In the genomic region with DNA sequence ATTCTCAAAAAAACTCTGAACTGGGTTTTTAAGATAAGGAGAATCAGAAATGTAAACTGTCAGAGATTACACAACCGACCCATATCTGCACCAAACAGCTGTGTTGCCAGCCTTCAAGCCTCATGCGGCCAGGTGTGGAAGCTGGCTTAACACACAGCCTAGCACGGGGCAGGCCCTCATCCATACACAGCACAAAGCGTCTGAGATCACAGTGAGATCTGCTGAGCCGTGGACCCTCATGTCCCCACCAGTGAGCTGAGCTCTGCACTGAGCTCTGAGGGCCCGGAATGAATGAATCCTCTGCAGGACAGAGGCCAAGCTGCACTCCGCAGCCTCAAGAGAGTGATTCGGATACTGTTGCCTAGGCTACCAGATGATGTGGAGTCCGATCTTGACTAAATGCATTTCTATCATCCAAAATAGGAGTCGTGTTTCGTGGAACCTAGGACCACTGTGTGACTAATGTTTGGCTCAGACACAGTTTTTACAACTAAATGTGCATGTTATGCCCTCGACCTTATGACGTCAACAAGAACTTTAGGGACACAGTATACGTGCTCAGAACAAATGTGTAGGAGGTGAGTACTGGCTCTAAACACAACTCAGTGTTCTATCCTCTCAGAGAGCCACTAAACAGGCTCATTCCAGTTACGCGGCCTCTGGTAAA, we compare ENCODE assay signal across 8 mouse cellular contexts. TPM values are rescaled to one million over a fixed set of nuclear protein-coding genes. Genes with fewer than 3 reads are reported as not detected.
DNase-seq lines count a peak whose midpoint lies in the region; ATAC-seq and TF ChIP-seq lines count a peak whose summit lies in the region.
"Had no signal": no experiment of that assay in that cellular context is flagged by ENCODE, and none has a peak within 500 bp of the region (broad histone marks: within the 10 kb centered on the region; RNA-seq: fewer than 3 reads in every experiment).

No protein-coding gene starts in this region.

- DNase-seq in right cerebral cortex, adult 18-20 months = peak; percentile 35
- DNase-seq in right cerebral cortex, postnatal 4 days = no peak
- DNase-seq in hindbrain, embryonic 11.5 days (ENCODE audit: low spot score) = no peak
- DNase-seq in liver, embryonic 14.5 days (ENCODE audit: low read depth in 3 of 3, low spot score in 3 of 3) = peak; percentile 39 to 55 (median 49)
- DNase-seq in thymus, postnatal 4 days = peak; percentile 55
- no peak for DNase-seq in urinary bladder, postnatal 10 days (ENCODE audit: low spot score)
- DNase-seq in heart, adult 11 months = no peak
- DNase-seq: heart, postnatal 10 days had no signal

- H3K9ac ChIP-seq in hindbrain, embryonic 11.5 days (ENCODE audit: low read depth, low read length) = no peak overlapping the region
- H3K9ac ChIP-seq in liver, embryonic 14.5 days (replicated peaks) = no peak overlapping the region

- peak overlapping the region; percentile 42 for H3K27ac ChIP-seq in hindbrain, embryonic 11.5 days (ENCODE audit: low read depth, low read length)
- peak overlapping the region; percentile 29; the same call in 1 of the 2 replicates for H3K27ac ChIP-seq in liver, embryonic 14.5 days

- 70% methylated on average over 16 of the region's 16 CpGs for WGBS in hindbrain, embryonic 11.5 days
- whole genome bisulfite sequencing in liver, embryonic 14.5 days (ENCODE audit: insufficient replicate concordance) = 50% methylated on average over 16 of the region's 16 CpGs

- H3K4me2 ChIP-seq in hindbrain, embryonic 11.5 days (replicated peaks; ENCODE audit: low read depth, low read length) = no peak overlapping the region
- no peak overlapping the region for H3K4me2 ChIP-seq in liver, embryonic 14.5 days (ENCODE audit: low read depth)

- no peaks in the 10 kb centered on the region for H3K9me3 ChIP-seq in hindbrain, embryonic 11.5 days (ENCODE audit: control insufficient read depth, low read length)
- no peaks in the 10 kb centered on the region for H3K9me3 ChIP-seq in liver, embryonic 14.5 days (ENCODE audit: control insufficient read depth, low read length)

- no peaks in the 10 kb centered on the region for H3K36me3 ChIP-seq in hindbrain, embryonic 11.5 days (ENCODE audit: control insufficient read depth, insufficient read depth, low read length)
- H3K36me3 ChIP-seq in liver, embryonic 14.5 days (replicated peaks; ENCODE audit: control insufficient read depth, insufficient read depth, low read depth) = no peaks in the 10 kb centered on the region

- peaks cover 6% of the 10 kb centered on the region; the same call in 1 of the 2 replicates for H3K4me1 ChIP-seq in hindbrain, embryonic 11.5 days (replicated peaks; ENCODE audit: control insufficient read depth, insufficient read depth, low read length)
- peaks cover 10 to 18% of the 10 kb centered on the region in 2 experiments for H3K4me1 ChIP-seq in liver, embryonic 14.5 days (replicated peaks; ENCODE audit: control insufficient read depth in 2 of 2, insufficient read depth in 2 of 2, low read length in 1 of 2)

- H3K27me3 ChIP-seq in hindbrain, embryonic 11.5 days (ENCODE audit: control insufficient read depth, insufficient read depth, low read length) = no peaks in the 10 kb centered on the region
- H3K27me3 ChIP-seq in liver, embryonic 14.5 days (ENCODE audit: control insufficient read depth, insufficient read depth, low read length) = no peaks in the 10 kb centered on the region

- TF ChIP-seq CTCF in liver, embryonic 14.5 days (IDR thresholded peaks at IDR 0.05; ENCODE audit: low read depth) = no peak

- peak; percentile 84 for TF ChIP-seq EP300 in liver, embryonic 14.5 days (IDR thresholded peaks at IDR 0.05; ENCODE audit: low read depth)

- no peak for ATAC-seq in hindbrain, embryonic 11.5 days (ENCODE audit: low FRiP score)
- ATAC-seq in liver, embryonic 14.5 days (ENCODE audit: insufficient read depth) = peak; percentile 81

- H3K4me3 ChIP-seq in hindbrain, embryonic 11.5 days (ENCODE audit: low read depth, low read length) = no peak overlapping the region
- no peak overlapping the region for H3K4me3 ChIP-seq in liver, embryonic 14.5 days (ENCODE audit: insufficient read depth in 1 of 2, low read depth in 2 of 2, low read length in 2 of 2)

RNA-seq across cellular contexts. Expression of a gene that starts 27.6 kb away (rescaled TPM):
- 5.5 and 6.2 TPM in 2 replicates for polyA plus RNA-seq in hindbrain, embryonic 11.5 days (2014; fragmentation: Nextera tagmentation; extraction: Ambion mirVana)
- 4.3 and 4.6 TPM in 2 replicates for polyA plus RNA-seq in liver, embryonic 14.5 days (2012; rRNA removed)
- polyA plus RNA-seq in liver, embryonic 14.5 days (2014; fragmentation: Nextera tagmentation; extraction: Ambion mirVana) = 2.9 and 3.3 TPM in 2 replicates

Comparison
In these comparisons a context has a peak if more than half of its experiments do, and no peak if none do; other contexts are left out.
1. DNase-seq: peak in right cerebral cortex, adult 18-20 months (single experiment), liver, embryonic 14.5 days (3 of 3) and thymus, postnatal 4 days (single experiment); none in right cerebral cortex, postnatal 4 days (single experiment), hindbrain, embryonic 11.5 days (single experiment), urinary bladder, postnatal 10 days (single experiment) and heart, adult 11 months (single experiment).